Mouse (Mus musculus): ENCODE measurements around the gene Adi1. TPM values are rescaled to one million over a fixed set of nuclear protein-coding genes. Genes with fewer than 3 reads are reported as not detected.

Adi1 gene
- polyA plus RNA-seq (2015; fragmentation: Nextera tagmentation; extraction: Ambion mirVana), result 97.4 and 103 TPM in 2 replicates

DNA sequence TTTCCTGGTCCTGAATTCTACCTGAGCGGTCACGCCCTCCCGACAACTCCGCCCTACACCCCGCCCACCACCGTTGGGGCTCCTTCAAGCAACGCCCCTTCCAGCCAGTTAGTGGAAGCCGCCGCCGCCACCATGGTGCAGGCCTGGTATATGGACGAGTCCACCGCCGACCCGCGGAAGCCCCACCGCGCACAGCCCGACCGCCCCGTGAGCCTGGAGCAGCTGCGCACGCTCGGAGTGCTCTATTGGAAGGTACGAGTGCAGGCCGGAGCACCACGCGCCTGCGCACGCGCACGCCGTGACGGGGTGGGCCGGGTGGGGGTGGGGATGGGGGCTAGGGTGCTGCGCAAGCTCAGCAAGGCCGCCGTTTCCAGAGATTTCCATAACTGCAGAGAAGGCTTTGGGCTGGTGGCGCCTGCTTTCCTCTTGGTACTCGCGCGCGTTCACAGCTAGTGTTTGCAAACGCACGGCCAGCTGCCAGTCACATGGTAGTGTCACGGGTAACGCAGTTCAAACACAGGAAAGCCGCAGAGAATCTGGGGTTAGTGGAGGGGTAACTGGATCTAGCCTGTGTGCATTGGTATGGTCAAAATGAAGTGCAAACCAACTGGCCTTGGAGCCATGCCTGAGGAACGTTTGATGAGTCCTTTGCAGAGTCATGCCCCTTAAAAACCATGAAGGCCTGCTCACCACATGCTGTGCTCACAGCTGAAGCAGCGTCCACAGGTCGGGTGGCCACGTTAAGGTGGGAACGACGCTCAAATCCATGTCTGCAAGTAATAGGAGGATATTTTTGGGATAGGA is at the start of gene Adi1:
TSS of gene Adi1 (plus strand) at position 111 of the 804 bp plus-strand sequence.
- 3% methylated on average over 53 of the region's 53 CpGs for WGBS
- peak; percentile 97 for ATAC-seq (ENCODE audit: low FRiP score, low TSS enrichment)

GRCm38 (mm10) chr12:28625407-28625806 is 49.6 kb upstream of the Adi1 start:
- H3K27ac ChIP-seq (ENCODE audit: low read length), result no peak overlapping the region
- H3K9me3 ChIP-seq (ENCODE audit: low read length), result no peaks in the 10 kb centered on the region
- H3K9ac ChIP-seq (replicated peaks; ENCODE audit: low read length), result no peak overlapping the region
- H3K27me3 ChIP-seq (ENCODE audit: insufficient read depth, low read length), result no peaks in the 10 kb centered on the region
- H3K36me3 ChIP-seq (ENCODE audit: insufficient read depth, low read length), result peaks cover 22% of the 10 kb centered on the region
- H3K4me3 ChIP-seq (ENCODE audit: low read length), result no peak overlapping the region
- peaks cover 18% of the 10 kb centered on the region for H3K4me1 ChIP-seq (ENCODE audit: insufficient read depth, low read length)
- ATAC-seq (ENCODE audit: low FRiP score, low TSS enrichment), result no peak
- whole genome bisulfite sequencing, result 75% methylated on average over 7 of the region's 7 CpGs
- H3K4me2 ChIP-seq (replicated peaks; ENCODE audit: low read depth, low read length), result no peak overlapping the region

More for the DNA sequence above, at the start of gene Adi1:
- H3K9me3 ChIP-seq (ENCODE audit: low read length), result peaks cover 5% of the 10 kb centered on the region; the same call in 1 of the 2 replicates
- peaks cover 21% of the 10 kb centered on the region for H3K36me3 ChIP-seq (ENCODE audit: insufficient read depth, low read length)
- peak within 1 kb of the TSS; percentile 69 for H3K4me3 ChIP-seq (ENCODE audit: low read length)
- H3K4me2 ChIP-seq (replicated peaks; ENCODE audit: low read depth, low read length), result peak within 1 kb of the TSS; percentile 61
- H3K9ac ChIP-seq (replicated peaks; ENCODE audit: low read length), result peak within 1 kb of the TSS; percentile 79
- peaks cover 10% of the 10 kb centered on the region for H3K4me1 ChIP-seq (ENCODE audit: insufficient read depth, low read length)
- no peaks in the 10 kb centered on the region for H3K27me3 ChIP-seq (ENCODE audit: insufficient read depth, low read length)
- H3K27ac ChIP-seq (ENCODE audit: low read length), result peak within 1 kb of the TSS; percentile 96

GRCm38 (mm10) chr12:28627092-28627491 is 47.9 kb upstream of the Adi1 start:
- Histone ChIP-seq H3K36me3 (ENCODE audit: insufficient read depth, low read length) (peaks cover 39% of the 10 kb centered on the region), H3K4me1 (ENCODE audit: insufficient read depth, low read length) (peaks cover 7% of the 10 kb centered on the region), H3K27ac (ENCODE audit: low read length) (no peak overlapping the region), H3K27me3 (ENCODE audit: insufficient read depth, low read length) (no peaks in the 10 kb centered on the region), H3K9me3 (ENCODE audit: low read length) (no peaks in the 10 kb centered on the region), H3K4me2 (replicated peaks; ENCODE audit: low read depth, low read length) (no peak overlapping the region), H3K4me3 (ENCODE audit: low read length) (no peak overlapping the region), H3K9ac (replicated peaks; ENCODE audit: low read length) (no peak overlapping the region)
- WGBS, result 53% methylated on average over 4 of the region's 4 CpGs
- no peak for ATAC-seq (ENCODE audit: low FRiP score, low TSS enrichment)

DNA sequence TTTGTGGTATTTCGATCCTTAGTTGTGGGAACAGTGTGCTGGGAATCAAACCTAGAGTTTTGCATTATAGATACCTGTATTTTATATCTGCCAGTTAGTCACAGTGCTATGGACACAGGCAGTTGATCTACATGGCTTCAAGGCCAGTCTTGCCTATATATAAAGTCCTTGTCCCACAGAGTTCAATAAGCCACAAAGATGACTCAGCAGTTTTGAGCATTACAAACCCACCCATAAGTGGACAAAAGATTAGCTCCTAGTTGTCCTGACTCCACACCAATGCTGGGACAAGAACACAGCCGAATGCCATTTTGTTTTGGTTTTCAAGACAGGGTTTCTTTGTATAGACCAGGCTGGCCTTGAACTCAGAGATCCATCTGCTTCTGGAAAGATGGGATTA is 46.6 kb upstream of the Adi1 start:
- no peak overlapping the region for H3K27ac ChIP-seq (ENCODE audit: low read length)
- no peaks in the 10 kb centered on the region for H3K9me3 ChIP-seq (ENCODE audit: low read length)
- no peak overlapping the region for H3K9ac ChIP-seq (replicated peaks; ENCODE audit: low read length)
- no peak overlapping the region for H3K4me3 ChIP-seq (ENCODE audit: low read length)
- 95% methylated on average over 2 of the region's 2 CpGs for WGBS
- H3K36me3 ChIP-seq (ENCODE audit: insufficient read depth, low read length), result peaks cover 53% of the 10 kb centered on the region
- no peaks in the 10 kb centered on the region for H3K27me3 ChIP-seq (ENCODE audit: insufficient read depth, low read length)
- no peak overlapping the region for H3K4me2 ChIP-seq (replicated peaks; ENCODE audit: low read depth, low read length)
- H3K4me1 ChIP-seq (ENCODE audit: insufficient read depth, low read length), result no peaks in the 10 kb centered on the region
- no peak; the same call in 1 of the 2 replicates for ATAC-seq (ENCODE audit: low FRiP score, low TSS enrichment)

DNA sequence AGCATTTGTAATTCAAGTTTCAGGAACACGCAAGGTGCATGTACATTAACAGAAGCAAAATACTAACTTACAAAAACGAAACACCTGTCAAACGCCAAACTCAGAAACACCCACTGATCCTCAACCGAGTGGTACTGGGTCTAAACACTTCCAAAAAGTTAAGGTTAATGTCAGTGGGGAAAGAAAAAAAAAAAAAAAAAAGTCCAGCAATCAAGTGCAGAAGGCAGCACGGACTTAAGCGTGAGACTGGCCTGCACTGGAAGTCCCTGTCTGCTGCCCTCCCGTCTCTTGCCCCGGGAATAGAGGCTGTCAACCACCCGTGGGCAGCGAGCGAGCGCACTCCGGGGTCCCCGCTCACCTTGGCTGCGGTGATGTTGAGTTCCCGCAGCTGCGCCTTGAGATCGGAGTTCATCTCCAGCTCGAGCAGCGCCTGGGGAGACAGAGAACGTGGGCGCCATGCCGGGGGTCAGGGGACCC is 39.9 kb upstream of the Adi1 start:
- peak; percentile 4; the same call in 1 of the 2 replicates for ATAC-seq (ENCODE audit: low FRiP score, low TSS enrichment)
- H3K4me2 ChIP-seq (replicated peaks; ENCODE audit: low read depth, low read length), result peak overlapping the region; percentile 63
- H3K27ac ChIP-seq (ENCODE audit: low read length), result peak overlapping the region; percentile 90
- H3K27me3 ChIP-seq (ENCODE audit: insufficient read depth, low read length), result no peaks in the 10 kb centered on the region
- H3K9me3 ChIP-seq (ENCODE audit: low read length), result no peaks in the 10 kb centered on the region
- H3K4me1 ChIP-seq (ENCODE audit: insufficient read depth, low read length), result peaks cover 12% of the 10 kb centered on the region
- WGBS, result 2% methylated on average over 23 of the region's 23 CpGs
- H3K9ac ChIP-seq (replicated peaks; ENCODE audit: low read length), result peak overlapping the region; percentile 98
- peak overlapping the region; percentile 92 for H3K4me3 ChIP-seq (ENCODE audit: low read length)
- H3K36me3 ChIP-seq (ENCODE audit: insufficient read depth, low read length), result peaks cover 45% of the 10 kb centered on the region

GRCm38 (mm10) chr12:28635535-28636476 is 39.2 kb upstream of the Adi1 start, which contains the start of gene Rps7:
Gene Rps7 (minus strand): TSS chr12:28635953.
- peaks cover 38% of the 10 kb centered on the region for H3K36me3 ChIP-seq (ENCODE audit: insufficient read depth, low read length)
- WGBS, result 6% methylated on average over 65 of the region's 69 CpGs
- peak within 1 kb of the TSS; percentile 98 for H3K9ac ChIP-seq (replicated peaks; ENCODE audit: low read length)
- H3K4me1 ChIP-seq (ENCODE audit: insufficient read depth, low read length), result peaks cover 12% of the 10 kb centered on the region
- H3K4me2 ChIP-seq (replicated peaks; ENCODE audit: low read depth, low read length), result peak within 1 kb of the TSS; percentile 63
- no peaks in the 10 kb centered on the region for H3K27me3 ChIP-seq (ENCODE audit: insufficient read depth, low read length)
- peak within 1 kb of the TSS; percentile 92 for H3K4me3 ChIP-seq (ENCODE audit: low read length)
- no peaks in the 10 kb centered on the region for H3K9me3 ChIP-seq (ENCODE audit: low read length)
- H3K27ac ChIP-seq (ENCODE audit: low read length), result peak within 1 kb of the TSS; percentile 90
- peak; percentile 97 for ATAC-seq (ENCODE audit: low FRiP score, low TSS enrichment)

- H3K27me3 ChIP-seq (ENCODE audit: insufficient read depth, low read length), result no peaks in the 10 kb centered on the region
- peaks cover 30% of the 10 kb centered on the region for H3K36me3 ChIP-seq (ENCODE audit: insufficient read depth, low read length)
- no peak overlapping the region for H3K27ac ChIP-seq (ENCODE audit: low read length)
- no peaks in the 10 kb centered on the region for H3K9me3 ChIP-seq (ENCODE audit: low read length)
- ATAC-seq (ENCODE audit: low FRiP score, low TSS enrichment), result no peak
- H3K4me3 ChIP-seq (ENCODE audit: low read length), result peak overlapping the region; percentile 92
- H3K9ac ChIP-seq (replicated peaks; ENCODE audit: low read length), result no peak overlapping the region; the same call in 1 of the 2 replicates
- WGBS, result 91% methylated on average over 6 of the region's 6 CpGs
- peak overlapping the region; percentile 56 for H3K4me2 ChIP-seq (replicated peaks; ENCODE audit: low read depth, low read length)
- H3K4me1 ChIP-seq (ENCODE audit: insufficient read depth, low read length), result peaks cover 12% of the 10 kb centered on the region
Observed at GRCm38 (mm10) chr12:28636543-28636942, 38.5 kb upstream of the Adi1 start.

- no peak overlapping the region for H3K9ac ChIP-seq (replicated peaks; ENCODE audit: low read length)
- no peak for ATAC-seq (ENCODE audit: low FRiP score, low TSS enrichment)
- 70% methylated on average over 2 of the region's 2 CpGs for WGBS
- H3K4me1 ChIP-seq (ENCODE audit: insufficient read depth, low read length), result peaks cover 11% of the 10 kb centered on the region
- H3K27me3 ChIP-seq (ENCODE audit: insufficient read depth, low read length), result no peaks in the 10 kb centered on the region; the same call in 1 of the 2 replicates
- H3K4me3 ChIP-seq (ENCODE audit: low read length), result no peak overlapping the region
- H3K9me3 ChIP-seq (ENCODE audit: low read length), result no peaks in the 10 kb centered on the region
- H3K27ac ChIP-seq (ENCODE audit: low read length), result no peak overlapping the region
- no peak overlapping the region for H3K4me2 ChIP-seq (replicated peaks; ENCODE audit: low read depth, low read length)
- H3K36me3 ChIP-seq (ENCODE audit: insufficient read depth, low read length), result peaks cover 8% of the 10 kb centered on the region
Observed at GRCm38 (mm10) chr12:28638778-28639177, 36.3 kb upstream of the Adi1 start.
